Mouse (Mus musculus) C2C12 (cell line): ENCODE results near the gene Ngef. TPM values are rescaled to one million over a fixed set of nuclear protein-coding genes. Genes with fewer than 3 reads are reported as not detected.

ENCODE experiments used
- H3K27me3 ChIP-seq: one replicate; pipeline ENCODE4 v1.6.1; 2011; ENCODE audit not compliant: control insufficient read depth, insufficient read depth, insufficient read length
- H3K36me3 ChIP-seq: one replicate; pipeline ENCODE4 v1.6.1; 2011; ENCODE audit not compliant: control insufficient read depth, insufficient read depth
- H3K4me3 ChIP-seq: one replicate; pipeline ENCODE4 v1.5.1; 2011; ENCODE audit warnings: mild to moderate bottlenecking, control low read depth; ENCODE audit not compliant: poor library complexity, insufficient read depth, severe bottlenecking
- H3K79me2 ChIP-seq: one replicate; pipeline ENCODE4 v1.6.1; 2011; ENCODE audit not compliant: control insufficient read depth, insufficient read depth
- H3K79me3 ChIP-seq: one replicate; pipeline ENCODE4 v1.6.1; 2011; ENCODE audit warnings: low read depth, control low read depth
- H3ac ChIP-seq: one replicate; pipeline ENCODE3; 2011; ENCODE audit warnings: low read depth; ENCODE audit not compliant: control insufficient read depth, insufficient read length
- CEBPB ChIP-seq: IDR thresholded peaks from one replicate; pipeline ENCODE4 v1.6.1; 2011; ENCODE audit warnings: low read depth, mild to moderate bottlenecking, control low read depth, moderate library complexity
- CTCF ChIP-seq: IDR thresholded peaks from one replicate; pipeline ENCODE4 v1.5.1; 2011; ENCODE audit not compliant: control insufficient read depth, insufficient read depth, insufficient read length
- FOSL1 ChIP-seq: IDR thresholded peaks from one replicate; pipeline ENCODE4 v1.8.0; 2011; ENCODE audit warnings: mild to moderate bottlenecking, low read length; ENCODE audit not compliant: poor library complexity, insufficient read depth, severe bottlenecking
- MAX ChIP-seq: IDR thresholded peaks from one replicate; pipeline ENCODE4 v1.6.1; 2011; ENCODE audit warnings: mild to moderate bottlenecking, control low read depth
- MYOD1 ChIP-seq: IDR thresholded peaks from one replicate; pipeline ENCODE4 v1.6.1; 2011; ENCODE audit warnings: low read depth; ENCODE audit not compliant: control insufficient read depth, insufficient read length
- MYOG ChIP-seq: IDR thresholded peaks from one replicate; pipeline ENCODE4 v1.6.1; 2011; ENCODE audit not compliant: control insufficient read depth, insufficient read length; ENCODE audit errors: extremely low read depth
- USF1 ChIP-seq: IDR thresholded peaks from one replicate; pipeline ENCODE4 v1.6.1; 2011; ENCODE audit warnings: low read depth, mild to moderate bottlenecking, control low read depth, moderate library complexity
- polyA plus RNA-seq: library from polyadenylated mRNA; unstranded; fragments of >200 nt; fragmentation: generic; extraction: Trizol; gene quantifications from one replicate; pipeline ENCODE4 v1.2.1, GENCODE M21; 2012; ENCODE audit warnings: missing spikeins

Ngef gene
- polyA plus RNA-seq, 1 experiment, result 15.6 TPM

DNA sequence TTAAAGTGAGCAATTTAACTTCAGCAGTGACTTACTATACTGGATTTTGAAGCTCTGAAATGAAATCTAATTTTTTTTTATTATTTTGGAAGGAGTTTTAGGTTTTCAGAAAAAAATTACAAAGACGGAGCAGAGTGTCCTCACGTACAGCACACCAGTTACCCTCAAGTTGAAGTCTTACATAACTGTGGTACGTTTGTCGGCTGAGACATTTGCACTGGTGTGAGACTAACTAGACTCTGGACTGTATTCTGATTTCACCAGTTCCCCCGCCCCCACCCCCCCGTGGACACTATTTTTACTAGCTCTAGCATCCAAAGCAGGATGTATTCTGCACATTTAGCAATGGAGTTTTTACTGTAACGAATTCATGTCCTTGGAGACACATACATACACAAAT is 26.9 kb upstream of the Ngef start:
- no peaks in the 10 kb centered on the region for H3K79me2 ChIP-seq
- H3ac ChIP-seq, result no peak overlapping the region
- no peaks in the 10 kb centered on the region for H3K27me3 ChIP-seq
- no peaks in the 10 kb centered on the region for H3K79me3 ChIP-seq
- H3K4me3 ChIP-seq, result no peak overlapping the region
- no peak for TF ChIP-seq MYOG
- no peak for TF ChIP-seq MAX
- no peak for TF ChIP-seq CTCF
- TF ChIP-seq FOSL1, result no peak
- no peaks in the 10 kb centered on the region for H3K36me3 ChIP-seq

DNA sequence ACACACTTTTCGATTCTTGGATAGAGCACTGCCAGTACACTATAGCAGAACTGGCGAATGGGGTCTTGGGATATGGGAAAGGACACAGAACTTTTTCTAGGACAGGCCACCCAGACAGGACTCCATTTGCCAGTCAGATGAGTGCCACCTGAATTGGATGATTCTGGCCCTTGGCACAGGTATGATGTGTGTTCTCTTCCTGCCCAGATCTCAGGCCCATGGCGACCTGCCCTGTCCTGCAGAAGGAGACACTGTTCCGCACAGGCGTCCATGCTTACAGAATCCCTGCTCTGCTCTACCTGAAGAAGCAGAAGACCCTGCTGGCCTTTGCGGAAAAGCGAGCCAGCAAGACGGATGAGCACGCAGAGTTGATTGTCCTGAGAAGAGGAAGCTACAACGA is 21.0 kb upstream of the Ngef start:
- H3K27me3 ChIP-seq, result no peaks in the 10 kb centered on the region
- H3K79me3 ChIP-seq, result no peaks in the 10 kb centered on the region
- no peak overlapping the region for H3ac ChIP-seq
- H3K4me3 ChIP-seq, result no peak overlapping the region
- no peaks in the 10 kb centered on the region for H3K36me3 ChIP-seq
- no peaks in the 10 kb centered on the region for H3K79me2 ChIP-seq
- no peak for TF ChIP-seq CTCF

DNA sequence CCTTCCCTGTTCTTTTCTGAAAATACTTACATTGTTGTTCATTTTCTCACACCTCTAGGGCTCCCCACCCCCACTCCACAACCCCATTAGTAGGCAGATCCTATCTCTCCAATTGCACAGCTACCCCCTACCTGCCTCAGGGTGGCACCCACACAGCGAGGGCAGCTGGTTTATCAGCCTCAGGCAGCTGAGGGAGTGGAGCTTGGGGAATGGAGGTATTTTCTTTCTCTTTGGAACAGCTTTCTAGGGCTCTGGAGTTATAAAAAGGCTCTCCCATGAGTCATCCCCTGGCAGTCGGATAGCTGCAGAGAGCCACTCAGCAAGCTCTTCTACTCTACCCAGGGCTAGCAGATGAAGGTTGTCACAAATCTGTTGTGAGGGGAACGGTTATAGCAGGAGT is 20.6 kb upstream of the Ngef start:
- H3K79me3 ChIP-seq, result no peaks in the 10 kb centered on the region
- no peak overlapping the region for H3K4me3 ChIP-seq
- H3ac ChIP-seq, result no peak overlapping the region
- H3K27me3 ChIP-seq, result no peaks in the 10 kb centered on the region
- no peaks in the 10 kb centered on the region for H3K36me3 ChIP-seq
- TF ChIP-seq MYOD1 (no peak), CTCF (peak; percentile 8)
- H3K79me2 ChIP-seq, result no peaks in the 10 kb centered on the region

DNA sequence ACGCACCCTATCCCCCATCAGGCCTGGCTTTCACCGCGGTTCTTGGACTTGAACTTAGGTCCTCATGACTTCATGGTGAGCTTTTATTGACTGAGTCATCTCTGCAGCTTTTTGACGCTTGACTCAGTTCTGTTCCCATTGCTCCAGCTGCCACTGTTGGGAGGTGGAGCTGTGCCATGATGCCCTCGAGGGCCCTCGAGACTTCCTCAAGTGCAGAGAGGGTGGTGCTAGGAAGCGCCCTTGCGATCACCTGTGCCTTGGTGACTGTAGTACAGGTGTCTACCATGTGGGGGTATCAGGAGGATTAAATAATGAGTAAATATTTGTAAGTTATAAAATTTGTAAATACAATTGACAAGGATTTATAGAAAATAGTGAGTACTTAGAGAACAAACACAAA is 16.3 kb upstream of the Ngef start:
- Histone ChIP-seq H3K79me3 (no peaks in the 10 kb centered on the region), H3K4me3 (no peak overlapping the region), H3K79me2 (no peaks in the 10 kb centered on the region), H3ac (no peak overlapping the region), H3K27me3 (no peaks in the 10 kb centered on the region), H3K36me3 (no peaks in the 10 kb centered on the region)
- no peak for TF ChIP-seq CTCF
- no peak for TF ChIP-seq MYOD1

DNA sequence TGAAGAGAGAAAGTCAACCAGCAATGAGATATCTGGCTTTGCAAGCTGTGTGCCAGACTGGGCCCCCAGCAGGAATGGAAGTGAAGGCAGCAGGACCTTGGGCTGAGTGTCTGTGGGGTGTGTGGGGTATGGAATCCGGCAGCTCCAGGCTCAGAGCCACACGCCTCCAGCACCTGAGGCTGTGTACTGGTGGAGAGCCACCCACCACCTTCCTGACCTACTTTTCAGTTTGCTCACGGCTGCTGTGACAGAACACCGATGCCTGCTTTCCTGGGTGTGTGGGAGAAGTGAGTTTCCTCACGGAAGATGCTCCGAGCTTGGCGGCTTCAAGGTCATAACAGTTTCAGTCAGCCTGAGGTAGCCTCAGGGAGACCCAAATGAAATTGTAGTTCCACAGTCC is 15.5 kb upstream of the Ngef start:
- Histone ChIP-seq H3K27me3 (no peaks in the 10 kb centered on the region), H3K4me3 (no peak overlapping the region)

DNA sequence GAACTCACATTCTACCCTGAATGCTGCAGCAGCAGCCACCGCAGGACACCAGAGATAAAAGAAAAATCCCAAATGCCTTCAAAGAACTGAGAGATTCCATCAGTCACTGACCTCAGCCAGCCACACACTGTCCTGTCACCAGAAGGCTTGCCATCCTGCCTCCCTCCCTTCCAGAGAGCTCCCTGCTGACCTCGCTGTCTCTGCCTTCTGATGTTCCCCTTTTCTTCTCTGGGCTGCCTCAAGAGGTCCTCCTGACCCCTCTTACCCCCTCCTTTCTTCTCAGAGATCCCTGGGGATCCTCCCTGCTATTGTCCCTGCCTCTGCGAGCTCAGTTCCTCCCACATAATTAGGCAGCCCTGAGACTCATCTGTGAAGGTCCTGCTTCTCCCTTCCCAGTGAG is 7.2 kb upstream of the Ngef start:
- no peaks in the 10 kb centered on the region for H3K79me3 ChIP-seq
- no peak overlapping the region for H3K4me3 ChIP-seq
- peaks cover 4% of the 10 kb centered on the region for H3K27me3 ChIP-seq
- no peaks in the 10 kb centered on the region for H3K79me2 ChIP-seq
- no peak overlapping the region for H3ac ChIP-seq
- TF ChIP-seq MYOD1, result no peak
- H3K36me3 ChIP-seq, result no peaks in the 10 kb centered on the region

More for the DNA sequence above, 15.5 kb upstream of the Ngef start:
- TF ChIP-seq CEBPB (no peak), MAX (no peak), USF1 (no peak), CTCF (no peak), MYOD1 (no peak), MYOG (no peak), FOSL1 (no peak)
- Histone ChIP-seq H3ac (no peak overlapping the region), H3K36me3 (no peaks in the 10 kb centered on the region), H3K79me2 (no peaks in the 10 kb centered on the region), H3K79me3 (no peaks in the 10 kb centered on the region)

DNA sequence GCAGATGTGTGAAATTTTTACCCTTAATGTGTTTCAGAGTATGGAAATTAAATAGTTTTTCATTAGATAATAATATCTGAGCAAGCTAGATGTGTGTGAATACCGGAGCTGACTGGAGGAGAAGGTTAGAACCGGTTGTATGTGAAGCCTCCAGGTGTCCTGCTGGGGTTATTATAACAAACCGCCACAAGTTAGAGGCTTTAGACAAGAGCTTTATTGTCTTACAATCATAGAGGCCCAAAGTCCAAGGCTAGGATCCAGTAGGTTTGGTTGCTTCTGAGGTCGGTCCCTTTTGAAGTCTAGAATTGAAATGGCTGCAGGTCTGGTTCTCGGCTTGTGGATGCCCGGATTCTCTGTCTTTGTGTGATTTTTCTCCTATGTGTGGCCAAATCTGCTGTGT is 5.3 kb upstream of the Ngef start:
- H3K36me3 ChIP-seq, result no peaks in the 10 kb centered on the region
- H3K27me3 ChIP-seq, result peaks cover 4% of the 10 kb centered on the region
- no peak overlapping the region for H3K4me3 ChIP-seq
- no peak overlapping the region for H3ac ChIP-seq
- no peaks in the 10 kb centered on the region for H3K79me2 ChIP-seq
- TF ChIP-seq FOSL1, result no peak
- TF ChIP-seq CEBPB, result no peak
- TF ChIP-seq CTCF, result no peak
- H3K79me3 ChIP-seq, result no peaks in the 10 kb centered on the region

DNA sequence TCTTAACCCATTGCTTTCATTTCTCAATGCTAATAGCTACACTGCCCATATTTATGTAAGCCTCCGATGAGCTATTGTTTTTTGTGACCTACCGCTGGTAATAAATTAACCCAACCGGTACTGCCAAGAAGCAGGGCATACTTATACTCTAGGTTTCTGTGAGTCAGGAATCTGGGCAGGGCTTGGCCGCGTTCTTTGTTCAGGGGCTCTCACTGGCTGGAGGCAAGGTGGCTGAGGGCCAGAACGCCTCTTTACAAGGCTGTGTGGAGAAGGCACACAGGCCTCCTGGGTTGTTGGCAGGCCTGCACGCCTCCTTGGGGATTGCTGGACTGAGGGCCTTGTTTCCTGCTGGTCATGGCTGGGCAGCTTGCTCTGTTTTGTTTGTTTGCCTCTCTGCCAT is 1.1 kb upstream of the Ngef start:
- no peak for TF ChIP-seq MYOD1
- TF ChIP-seq CTCF, result no peak
- TF ChIP-seq MYOG, result no peak
- TF ChIP-seq CEBPB, result no peak
- H3K79me2 ChIP-seq, result no peaks in the 10 kb centered on the region

More for the DNA sequence above, 1.1 kb upstream of the Ngef start:
- Histone ChIP-seq H3K27me3 (no peaks in the 10 kb centered on the region), H3K36me3 (no peaks in the 10 kb centered on the region), H3ac (no peak overlapping the region), H3K4me3 (no peak overlapping the region), H3K79me3 (no peaks in the 10 kb centered on the region)
